Mouse (Mus musculus) midbrain, embryonic 10.5 days (tissue): ENCODE data around the gene Csnk1e. TPM values are rescaled to one million over a fixed set of nuclear protein-coding genes. Genes with fewer than 3 reads are reported as not detected.

Experiments
- DNase-seq: peaks from one replicate; pipeline ENCODE4 v3.0.0-alpha.2; 2017; ENCODE audit warnings: low spot score
- H3K27ac ChIP-seq: fragments of 300-500 bp; sonication (generic); replicated peaks from 2 replicates; pipeline ENCODE4 v1.5.1; 2016; ENCODE audit warnings: mild to moderate bottlenecking
- H3K27me3 ChIP-seq: fragments of 300-500 bp; sonication (generic); 2 replicates; pipeline ENCODE4 v1.6.1; 2016; ENCODE audit warnings: low read depth, mild to moderate bottlenecking; ENCODE audit not compliant: poor library complexity, severe bottlenecking
- H3K36me3 ChIP-seq: fragments of 300-500 bp; sonication (generic); 2 replicates; pipeline ENCODE4 v1.6.1; 2016; ENCODE audit warnings: mild to moderate bottlenecking, moderate library complexity
- H3K4me1 ChIP-seq: fragments of 300-500 bp; sonication (generic); 2 replicates; pipeline ENCODE4 v1.6.1; 2016
- H3K4me3 ChIP-seq: fragments of 300-500 bp; sonication (generic); 2 replicates; pipeline ENCODE4 v1.5.1; 2016; ENCODE audit warnings: mild to moderate bottlenecking, moderate library complexity
- H3K9me3 ChIP-seq: fragments of 300-500 bp; sonication (generic); replicated peaks from 2 replicates; pipeline ENCODE4 v1.6.1; 2016; ENCODE audit warnings: mild to moderate bottlenecking
- WGBS: fragments of 180-500 bp; shearing (Covaris S2); methylation state at CpG from one replicate; pipeline ENCODE4 v1.1.7; 2016; 5-methylcytosine and 5-hydroxymethylcytosine counted together
- polyA plus RNA-seq: library from polyadenylated mRNA; unstranded; fragments of >200 nt; fragmentation: Nextera tagmentation; extraction: Ambion mirVana; gene quantifications from 2 replicates; pipeline ENCODE4 v1.2.1, GENCODE M21; 2016

Csnk1e gene
- polyA plus RNA-seq, 1 experiment from 2014 or later = 128 TPM

DNA sequence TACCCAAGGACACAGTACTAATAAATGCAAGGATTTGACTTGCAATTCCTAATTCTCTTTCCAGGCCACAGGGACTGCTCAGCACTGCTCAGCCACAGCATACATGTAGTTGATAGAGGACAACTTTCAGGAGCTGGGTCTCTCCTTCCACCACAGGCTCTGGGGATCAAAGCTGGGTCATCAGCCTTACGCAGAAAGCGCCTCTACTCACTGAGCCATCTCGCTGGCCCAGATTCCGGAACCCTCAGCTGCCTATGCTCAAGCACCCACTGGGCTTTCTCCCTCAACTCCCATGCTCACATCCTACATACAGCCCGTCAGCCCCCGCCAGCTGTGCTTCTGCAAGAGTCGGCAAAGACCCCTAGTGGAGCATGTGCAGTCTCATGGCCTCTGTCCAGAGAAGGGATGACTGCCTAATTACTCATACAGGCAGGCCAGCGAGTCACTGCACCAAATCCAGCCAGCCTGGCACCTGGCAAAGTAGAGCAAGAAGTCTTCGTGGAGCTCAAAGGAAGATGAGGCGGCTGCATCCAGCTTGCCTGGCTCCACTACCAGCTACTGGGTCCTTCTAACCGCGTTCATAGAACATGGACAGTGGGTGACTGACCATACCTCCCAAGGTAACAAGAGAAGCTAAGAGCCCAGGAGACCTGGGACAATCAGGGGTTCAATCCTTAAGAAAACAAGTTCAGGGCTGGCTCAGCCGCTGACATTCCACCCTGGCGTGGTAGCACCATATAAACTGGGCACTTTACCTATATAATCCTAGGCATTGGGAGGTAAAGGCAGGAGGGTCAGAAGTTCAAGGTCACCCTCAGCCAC lies 55.9 kb downstream of the Csnk1e start:
- no peaks in the 10 kb centered on the region for H3K9me3 ChIP-seq
- H3K36me3 ChIP-seq = peaks cover 26% of the 10 kb centered on the region
- H3K4me3 ChIP-seq = no peak overlapping the region
- no peak for DNase-seq
- H3K27ac ChIP-seq = no peak overlapping the region
- WGBS = 89% methylated on average over 14 of the region's 14 CpGs
- peaks cover 60% of the 10 kb centered on the region for H3K4me1 ChIP-seq
- H3K27me3 ChIP-seq = peaks cover 8% of the 10 kb centered on the region

DNA sequence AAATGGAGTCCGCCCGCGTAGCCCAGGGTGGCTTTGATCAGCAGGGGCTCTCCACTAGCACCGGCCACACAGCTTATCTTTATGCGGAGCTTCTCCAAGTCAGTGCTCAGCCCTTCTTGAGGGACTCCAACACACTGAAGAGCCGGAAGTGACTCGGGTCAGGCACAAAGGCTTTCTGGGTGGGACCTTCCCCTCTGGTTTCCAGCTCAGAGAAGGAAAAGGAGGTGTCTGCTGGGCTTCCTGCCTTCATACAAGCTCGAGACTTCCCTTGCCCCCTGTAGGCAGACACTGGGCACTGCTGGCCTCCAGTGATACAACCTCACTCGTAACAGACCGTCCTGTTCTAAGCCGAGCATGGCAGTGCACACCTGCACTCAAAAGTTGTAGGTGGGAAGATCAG lies 58.6 kb downstream of the Csnk1e start:
- Histone ChIP-seq H3K36me3 (peaks cover 32% of the 10 kb centered on the region), H3K4me1 (peaks cover 61% of the 10 kb centered on the region), H3K27me3 (no peaks in the 10 kb centered on the region), H3K4me3 (no peak overlapping the region), H3K27ac (no peak overlapping the region), H3K9me3 (no peaks in the 10 kb centered on the region)
- 87% methylated on average over 11 of the region's 11 CpGs for WGBS
- DNase-seq = no peak

DNA sequence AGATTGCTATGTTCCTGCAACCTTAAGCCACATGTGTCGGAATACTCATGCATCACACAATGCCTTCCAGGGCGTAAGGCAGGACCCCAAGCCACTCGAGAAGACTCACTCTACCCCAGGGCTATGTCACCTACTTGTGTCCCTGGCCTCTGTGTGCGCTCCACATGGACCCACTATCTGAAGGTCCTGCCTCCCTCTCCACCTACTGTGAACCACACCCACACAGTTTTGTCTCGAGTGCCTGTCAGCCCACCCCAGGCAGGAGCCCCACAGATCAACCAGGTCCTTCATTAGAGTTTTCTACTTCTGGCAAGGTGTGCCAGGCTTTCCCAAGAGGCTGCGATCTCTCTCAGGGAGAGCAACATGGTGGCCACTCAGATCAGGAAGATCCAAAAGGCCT lies 60.1 kb downstream of the Csnk1e start:
- WGBS = 90% methylated on average over 6 of the region's 6 CpGs
- no peaks in the 10 kb centered on the region for H3K9me3 ChIP-seq
- no peak overlapping the region for H3K4me3 ChIP-seq
- peaks cover 32% of the 10 kb centered on the region for H3K36me3 ChIP-seq
- H3K27me3 ChIP-seq = no peaks in the 10 kb centered on the region
- peaks cover 58% of the 10 kb centered on the region for H3K4me1 ChIP-seq
- H3K27ac ChIP-seq = no peak overlapping the region
- DNase-seq = no peak

DNA sequence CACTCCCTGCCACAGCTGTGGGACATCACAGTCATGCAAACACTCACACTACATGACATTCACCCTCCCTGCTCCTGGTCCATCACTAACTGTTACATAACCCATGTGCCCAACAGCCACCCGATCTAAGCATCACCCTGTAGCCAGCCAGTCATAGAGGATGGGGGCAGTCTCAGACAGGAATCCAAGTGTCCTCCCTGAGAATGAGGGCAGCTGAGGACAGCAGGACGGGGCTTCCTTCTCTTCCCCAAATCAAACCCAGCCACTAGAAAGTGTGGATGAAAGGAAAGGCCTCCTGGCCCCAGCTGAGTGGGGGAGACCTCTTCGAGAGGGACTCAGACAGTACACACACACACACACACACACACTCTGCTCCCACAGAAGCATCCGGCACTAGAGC lies 60.5 kb downstream of the Csnk1e start:
- WGBS = 79% methylated on average over 4 of the region's 4 CpGs

DNA sequence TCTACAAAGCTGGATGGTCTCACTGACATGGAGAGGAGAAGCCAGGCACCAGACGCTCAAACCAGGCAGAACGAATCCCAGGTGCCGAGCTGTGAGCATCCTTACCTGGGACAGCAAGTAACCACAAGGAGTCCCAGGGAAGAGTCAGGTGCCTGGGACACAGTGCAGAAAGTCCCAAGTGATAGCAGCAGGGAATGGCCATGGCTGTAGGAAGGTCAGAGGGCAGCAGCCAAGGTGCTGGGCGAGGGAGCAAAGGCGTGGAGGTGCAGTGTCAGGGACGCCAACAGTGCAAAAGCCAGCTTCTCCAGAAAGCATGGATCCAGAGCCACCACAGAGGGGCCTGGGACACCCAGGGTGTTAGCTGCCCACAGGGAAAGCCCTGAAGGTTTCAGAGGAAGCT lies 62.3 kb downstream of the Csnk1e start:
- Histone ChIP-seq H3K27ac (peak overlapping the region; percentile 63), H3K36me3 (peaks cover 26% of the 10 kb centered on the region), H3K9me3 (no peaks in the 10 kb centered on the region), H3K4me1 (peaks cover 54% of the 10 kb centered on the region), H3K4me3 (no peak overlapping the region), H3K27me3 (no peaks in the 10 kb centered on the region)
- WGBS = 85% methylated on average over 6 of the region's 6 CpGs
- no peak for DNase-seq

More for the DNA sequence above, 60.5 kb downstream of the Csnk1e start:
- no peak overlapping the region for H3K4me3 ChIP-seq
- no peaks in the 10 kb centered on the region for H3K27me3 ChIP-seq
- H3K9me3 ChIP-seq = no peaks in the 10 kb centered on the region
- H3K27ac ChIP-seq = no peak overlapping the region
- peaks cover 57% of the 10 kb centered on the region for H3K4me1 ChIP-seq
- H3K36me3 ChIP-seq = peaks cover 32% of the 10 kb centered on the region
- no peak for DNase-seq

DNA sequence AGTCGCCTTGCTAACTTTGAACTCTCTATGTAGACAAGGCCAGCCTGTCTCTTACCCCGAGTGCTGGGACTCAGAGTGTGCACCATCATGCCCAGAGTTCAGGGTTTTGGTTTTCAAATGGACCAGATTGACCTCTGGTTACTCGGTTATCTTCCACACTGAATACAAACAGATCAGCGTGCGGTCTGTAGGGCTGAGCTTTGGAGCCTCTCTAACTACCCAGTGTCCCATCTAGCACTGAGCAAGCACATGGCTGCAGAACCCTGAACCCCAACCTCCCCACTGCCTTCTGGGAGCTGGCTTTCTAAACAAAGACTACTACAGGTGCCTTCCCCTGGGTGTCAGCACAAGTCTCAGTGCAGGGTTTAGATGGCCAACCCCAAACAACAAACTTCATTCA lies 62.8 kb downstream of the Csnk1e start:
- Histone ChIP-seq H3K9me3 (no peaks in the 10 kb centered on the region), H3K27ac (0 out of 2 replicates have a peak overlapping the region, but pooled peaks have one; percentile 63), H3K4me3 (no peak overlapping the region), H3K4me1 (peaks cover 56% of the 10 kb centered on the region), H3K36me3 (peaks cover 21% of the 10 kb centered on the region), H3K27me3 (no peaks in the 10 kb centered on the region)
- DNase-seq = no peak
- 85% methylated on average over 5 of the region's 5 CpGs for WGBS

- 59% methylated on average over 7 of the region's 7 CpGs for WGBS
- H3K4me1 ChIP-seq = peaks cover 56% of the 10 kb centered on the region
- H3K27me3 ChIP-seq = no peaks in the 10 kb centered on the region
- H3K27ac ChIP-seq = peak overlapping the region; percentile 52; the same call in 1 of the 2 replicates
- no peaks in the 10 kb centered on the region for H3K9me3 ChIP-seq
- no peak overlapping the region for H3K4me3 ChIP-seq
- H3K36me3 ChIP-seq = peaks cover 12% of the 10 kb centered on the region; the same call in 1 of the 2 replicates
- no peak for DNase-seq
Measured at GRCm38 (mm10) chr15:79391447-79392093, 63.8 kb downstream of the Csnk1e start.

DNA sequence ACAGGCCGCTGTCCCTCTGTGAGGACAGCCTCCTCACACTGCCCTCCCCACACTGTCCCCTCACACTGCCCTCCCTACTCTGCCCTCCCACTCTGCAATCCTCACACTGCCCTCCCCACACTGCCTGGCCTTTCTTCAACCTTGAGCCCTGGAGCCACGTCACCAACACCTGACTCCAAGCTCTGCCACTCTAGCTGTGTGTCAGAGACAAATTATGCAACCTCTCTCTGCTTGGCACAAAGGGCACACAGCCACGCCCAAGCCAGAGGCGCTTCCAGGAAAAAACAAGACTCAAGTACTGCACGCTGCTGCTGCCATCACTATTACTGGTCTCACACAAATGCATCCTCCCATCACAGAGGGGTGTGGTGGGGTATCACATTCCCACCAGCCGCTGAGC lies 64.9 kb downstream of the Csnk1e start:
- no peak overlapping the region for H3K27ac ChIP-seq
- DNase-seq = no peak
- no peak overlapping the region for H3K4me3 ChIP-seq
- peaks cover 56% of the 10 kb centered on the region for H3K4me1 ChIP-seq
- 89% methylated on average over 6 of the region's 6 CpGs for WGBS
- no peaks in the 10 kb centered on the region for H3K9me3 ChIP-seq
- H3K27me3 ChIP-seq = no peaks in the 10 kb centered on the region
- 0 out of 2 replicates have a peak, but pooled peaks cover 8% of the 10 kb centered on the region for H3K36me3 ChIP-seq

- Histone ChIP-seq H3K9me3 (no peaks in the 10 kb centered on the region), H3K27me3 (no peaks in the 10 kb centered on the region), H3K36me3 (peaks cover 15% of the 10 kb centered on the region), H3K4me1 (peaks cover 34% of the 10 kb centered on the region), H3K27ac (no peak overlapping the region), H3K4me3 (no peak overlapping the region)
- DNase-seq = no peak
- WGBS = 83% methylated on average over 6 of the region's 6 CpGs
Measured at GRCm38 (mm10) chr15:79388171-79388570, 67.2 kb downstream of the Csnk1e start.

DNA sequence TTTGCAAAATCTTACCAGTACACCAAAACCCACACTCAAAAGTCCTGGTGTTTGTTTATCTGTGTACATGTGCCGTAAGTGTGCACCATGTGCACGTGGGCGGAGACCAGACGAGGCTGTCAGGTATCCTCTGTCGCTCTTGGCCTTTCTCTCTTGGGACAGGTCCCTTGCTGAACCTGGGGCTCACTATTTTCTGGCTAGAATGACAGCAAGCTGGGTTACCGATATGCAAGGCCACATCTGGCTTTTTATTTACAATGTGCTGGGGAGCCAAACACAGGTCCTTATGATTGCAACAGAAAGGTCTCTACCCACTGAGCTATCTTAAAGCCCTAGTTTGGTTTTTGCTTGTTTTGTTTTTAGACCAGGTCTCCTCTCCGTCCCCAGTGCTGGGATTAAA lies 67.8 kb downstream of the Csnk1e start:
- no peak for DNase-seq
- Histone ChIP-seq H3K4me1 (peaks cover 29% of the 10 kb centered on the region), H3K27me3 (no peaks in the 10 kb centered on the region), H3K27ac (no peak overlapping the region), H3K4me3 (no peak overlapping the region), H3K36me3 (peaks cover 12% of the 10 kb centered on the region), H3K9me3 (no peaks in the 10 kb centered on the region)
- WGBS = 84% methylated on average over 7 of the region's 7 CpGs

GRCm38 (mm10) chr15:79387081-79387480 lies 68.3 kb downstream of the Csnk1e start:
- Histone ChIP-seq H3K4me1 (peaks cover 23% of the 10 kb centered on the region), H3K4me3 (no peak overlapping the region), H3K36me3 (peaks cover 12% of the 10 kb centered on the region), H3K27ac (no peak overlapping the region), H3K9me3 (no peaks in the 10 kb centered on the region), H3K27me3 (no peaks in the 10 kb centered on the region)
- no peak for DNase-seq
- 72% methylated on average over 6 of the region's 6 CpGs for WGBS

DNA sequence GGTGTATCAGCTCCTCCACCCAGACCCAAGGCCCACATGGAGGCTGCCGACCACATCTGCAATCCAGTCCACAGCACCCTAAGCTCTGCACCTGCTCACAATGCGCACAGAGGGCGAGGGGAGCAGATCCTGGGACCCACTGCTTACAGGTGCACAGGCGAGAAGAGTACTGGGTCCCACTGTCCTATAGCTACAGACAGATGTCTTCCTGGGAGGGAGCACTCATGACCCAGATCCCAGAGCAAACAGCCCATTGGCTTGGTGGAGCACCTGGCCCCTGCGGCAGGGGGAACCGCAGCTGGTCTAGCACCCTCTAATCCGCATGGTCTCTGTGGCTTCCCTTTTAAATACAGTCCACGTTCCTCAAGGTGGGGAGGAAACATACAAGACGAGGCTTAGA lies 73.7 kb downstream of the Csnk1e start:
- 86% methylated on average over 9 of the region's 9 CpGs for WGBS
- peaks cover 33% of the 10 kb centered on the region for H3K36me3 ChIP-seq
- H3K27me3 ChIP-seq = no peaks in the 10 kb centered on the region
- H3K4me3 ChIP-seq = no peak overlapping the region
- H3K27ac ChIP-seq = no peak overlapping the region
- peaks cover 13% of the 10 kb centered on the region for H3K4me1 ChIP-seq
- DNase-seq = no peak
- H3K9me3 ChIP-seq = no peaks in the 10 kb centered on the region
